Mouse (Mus musculus) right cerebral cortex, adult 18-20 months (tissue): Measurements from ENCODE around the gene Zp2.

Experiments
- DNase-seq: peaks from one replicate; pipeline ENCODE4 v3.0.0; 2022; ENCODE audit warnings: mixed read lengths

Gene Zp2

DNA sequence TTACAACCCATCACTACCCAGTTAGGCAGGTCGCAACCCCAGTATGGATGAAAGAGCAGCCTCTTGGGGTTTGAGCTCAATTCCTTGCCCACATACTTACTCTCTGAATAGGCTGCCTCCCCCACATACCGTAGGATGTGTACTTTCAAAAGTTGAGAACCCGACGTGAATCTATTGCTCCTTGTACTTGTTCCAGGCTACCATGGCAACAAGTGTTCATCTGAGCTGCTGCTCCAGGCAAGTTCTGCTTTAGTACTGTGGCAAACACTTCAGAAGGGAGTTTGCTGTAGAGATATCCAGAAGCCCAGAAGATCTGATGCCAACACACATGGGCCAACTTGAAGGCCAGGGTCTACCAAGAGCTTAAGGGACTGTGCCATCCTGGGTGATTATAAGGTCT is 16.1 kb downstream of the Zp2 start:
- DNase-seq: peak; percentile 51

DNA sequence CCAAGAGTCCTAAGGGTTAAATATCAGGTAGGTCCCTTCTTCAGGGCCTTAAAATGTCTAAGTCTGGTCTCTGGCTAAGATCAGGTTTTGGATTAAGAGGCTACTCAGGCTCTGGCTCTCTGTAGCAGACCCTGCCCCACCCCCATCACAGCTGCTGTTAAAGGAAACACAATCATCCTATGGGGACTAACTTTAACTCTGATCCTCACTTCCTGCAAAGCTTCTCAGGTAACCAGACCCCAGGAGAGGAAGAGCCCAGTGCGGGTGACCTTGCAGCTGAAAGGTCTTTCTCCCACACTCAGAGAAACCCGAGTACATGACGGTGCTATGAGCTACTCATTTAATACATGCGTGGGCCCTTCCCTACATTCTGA is 17.4 kb downstream of the Zp2 start:
- no peak for DNase-seq

DNA sequence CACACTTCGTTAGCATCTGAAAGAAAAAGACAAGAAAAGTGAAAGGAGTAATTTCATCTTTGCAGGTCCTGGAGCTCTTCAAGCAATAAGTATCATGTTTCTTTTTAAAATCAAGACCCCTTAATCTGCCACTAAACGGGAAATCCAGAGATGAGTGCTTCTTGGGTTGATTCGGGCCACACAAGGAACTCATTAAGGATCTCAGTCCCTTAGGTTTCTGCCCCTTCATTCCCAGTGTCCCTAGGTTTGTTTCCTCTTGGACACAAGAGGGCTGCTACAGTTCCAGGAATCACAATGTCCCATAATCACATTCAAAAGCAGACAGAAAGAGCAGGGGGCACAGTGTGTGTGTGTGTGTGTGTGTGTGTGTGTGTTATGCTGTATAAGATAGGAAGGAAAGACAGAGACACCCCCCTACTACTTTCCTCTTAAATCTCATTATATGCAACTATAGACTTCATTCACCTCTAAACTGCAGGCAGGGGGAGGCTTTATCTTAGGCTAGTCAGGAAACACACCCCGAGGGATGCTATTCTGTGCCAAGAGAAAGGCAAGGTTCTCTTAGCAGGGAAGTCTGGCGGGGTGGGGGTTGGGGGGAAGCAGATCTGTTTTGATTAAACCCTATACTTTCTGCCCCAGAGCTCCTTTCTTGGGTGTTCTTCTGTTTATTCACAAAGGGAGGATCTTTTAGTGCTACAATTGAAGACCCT is 18.0 kb downstream of the Zp2 start:
- no peak for DNase-seq

DNA sequence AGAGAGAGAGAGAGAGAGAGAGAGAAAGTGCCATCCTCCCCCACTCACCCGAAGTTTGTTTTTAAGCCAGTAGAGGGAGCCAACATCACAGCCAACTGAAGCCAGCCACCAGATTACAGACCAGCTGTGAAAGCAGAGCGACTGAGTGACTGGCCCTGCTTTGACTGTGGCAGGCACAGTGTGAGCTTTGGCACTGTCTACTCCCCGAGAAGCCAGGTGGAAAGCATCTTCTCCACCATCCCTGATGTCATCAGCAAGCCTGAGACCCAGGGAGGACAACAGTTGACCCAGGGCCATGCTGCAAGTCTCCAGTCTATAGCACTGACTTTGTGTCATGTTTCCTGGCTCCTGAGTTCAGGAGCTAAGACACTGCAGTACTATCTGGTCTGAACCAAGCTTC is 20.2 kb downstream of the Zp2 start:
- DNase-seq: peak; percentile 68

DNA sequence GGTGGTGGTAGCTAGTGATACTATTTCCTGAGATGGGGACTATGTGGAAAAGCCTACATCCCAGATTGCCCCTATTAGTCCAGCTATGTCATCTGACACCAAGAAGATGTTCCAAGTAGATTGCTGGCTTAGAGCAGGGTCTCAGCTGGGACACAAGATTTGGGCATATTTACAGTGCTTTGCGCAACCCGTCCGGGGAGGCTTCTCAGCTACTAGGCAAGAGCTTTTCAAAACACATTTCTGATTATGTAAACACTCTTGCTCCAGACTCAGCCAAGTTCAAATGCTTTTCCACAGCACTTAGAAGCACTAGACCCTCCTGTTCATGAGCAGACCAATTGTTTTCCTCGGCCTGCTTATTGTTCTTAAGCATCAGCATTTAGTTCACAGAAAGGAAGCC is 21.3 kb downstream of the Zp2 start:
- no peak for DNase-seq

GRCm38 (mm10) chr7:120117529-120117928 is 27.6 kb downstream of the Zp2 start:
- DNase-seq: no peak

DNA sequence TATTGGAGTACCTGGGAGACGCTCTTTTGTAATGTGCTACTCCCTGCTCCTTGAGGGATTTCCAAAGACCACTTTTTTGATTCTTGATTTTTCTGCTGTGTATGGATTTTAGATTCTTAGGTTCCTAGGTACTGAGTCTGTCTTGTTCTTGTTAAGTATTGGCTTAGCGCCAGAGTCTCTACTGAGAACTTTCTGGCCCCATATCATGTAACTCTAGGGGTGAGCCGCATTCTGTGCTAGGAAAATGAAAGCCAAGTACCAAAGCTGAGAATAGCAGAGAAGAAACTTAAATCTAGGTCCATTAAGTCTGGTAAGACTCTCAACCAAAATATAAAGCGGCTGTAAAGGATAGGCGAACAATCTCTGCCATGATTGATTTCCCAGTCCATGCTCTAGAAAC is 28.1 kb downstream of the Zp2 start:
- DNase-seq: no peak

GRCm38 (mm10) chr7:120109676-120110075 is 35.4 kb downstream of the Zp2 start:
- DNase-seq: no peak

GRCm38 (mm10) chr7:120106356-120106755 is 38.7 kb downstream of the Zp2 start:
- no peak for DNase-seq

- no peak for DNase-seq
Observed at GRCm38 (mm10) chr7:120104975-120105374, 40.1 kb downstream of the Zp2 start.

- DNase-seq: no peak
Observed at GRCm38 (mm10) chr7:120103019-120103567, 42.0 kb downstream of the Zp2 start.

- DNase-seq: peak; percentile 73
Observed at GRCm38 (mm10) chr7:120102164-120102972, 42.7 kb downstream of the Zp2 start, which contains the start of gene Tmem159. Gene Tmem159, plus strand, starts transcription at chr7:120102353.

- DNase-seq: peak; percentile 25
Observed at GRCm38 (mm10) chr7:120098403-120098802, 46.7 kb downstream of the Zp2 start.

- peak; percentile 59 for DNase-seq
Observed at GRCm38 (mm10) chr7:120097845-120098244, 47.2 kb downstream of the Zp2 start.

- DNase-seq: no peak
Observed at GRCm38 (mm10) chr7:120095180-120095579, 49.9 kb downstream of the Zp2 start, which contains the start of gene Dnah3. Gene Dnah3, minus strand, starts transcription at chr7:120095280.

DNA sequence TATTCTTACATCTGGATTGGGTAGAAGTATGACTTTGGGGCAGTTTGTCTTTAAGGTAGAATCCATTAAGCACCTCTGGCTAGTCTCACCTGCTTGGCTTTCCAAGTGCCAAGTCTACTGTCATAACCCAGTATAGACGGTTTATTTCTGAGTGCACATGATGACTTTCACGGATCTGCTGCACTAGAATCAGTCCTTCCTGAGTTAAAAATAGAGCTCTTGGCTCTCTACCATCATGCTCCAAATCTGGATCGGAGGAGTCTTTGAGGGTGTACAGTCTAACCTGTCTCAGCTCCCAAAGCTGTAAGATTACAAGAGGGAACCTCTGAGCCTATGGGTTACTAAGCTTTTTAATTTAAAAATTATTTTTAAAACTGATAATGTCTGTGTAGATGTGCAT is 50.9 kb downstream of the Zp2 start:
- DNase-seq: peak; percentile 7

DNA sequence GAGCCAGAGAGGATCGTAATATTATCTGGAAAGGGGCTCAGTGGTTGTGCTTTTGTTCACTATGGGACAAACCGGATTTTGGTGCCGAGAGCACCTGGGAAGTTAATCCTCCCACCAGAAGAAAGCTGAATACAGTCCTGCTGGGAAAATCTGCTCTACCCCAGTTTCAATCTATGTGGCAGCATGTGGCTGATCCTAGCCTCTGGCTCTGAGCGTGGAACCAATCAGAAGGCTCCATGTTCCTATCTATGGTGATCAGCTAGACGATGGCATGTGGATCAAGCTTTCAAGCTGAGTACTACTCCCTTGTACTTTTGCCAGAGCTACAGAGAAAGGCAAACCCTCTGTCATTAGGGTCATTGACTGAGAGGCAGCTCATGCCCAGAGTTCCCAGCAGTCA is 52.1 kb downstream of the Zp2 start:
- no peak for DNase-seq

GRCm38 (mm10) chr7:120080177-120080576 is 64.9 kb downstream of the Zp2 start:
- no peak for DNase-seq
